Mouse (Mus musculus) ovary, adult 10 weeks (tissue): ENCODE data around the gene St6galnac1. TPM values are rescaled to one million over a fixed set of nuclear protein-coding genes. Genes with fewer than 3 reads are reported as not detected.

Source experiments
- polyA plus RNA-seq: library from polyadenylated mRNA; stranded (reverse); fragments of 350-450 nt; fragmentation: Illumina TruSeq; extraction: RNeasy Lipid Tissue Mini Kit (QIAGEN cat#74804); gene quantifications from one replicate; pipeline ENCODE4 v1.2.3, GENCODE M21; 2014

The St6galnac1 gene
- not detected for polyA plus RNA-seq

DNA sequence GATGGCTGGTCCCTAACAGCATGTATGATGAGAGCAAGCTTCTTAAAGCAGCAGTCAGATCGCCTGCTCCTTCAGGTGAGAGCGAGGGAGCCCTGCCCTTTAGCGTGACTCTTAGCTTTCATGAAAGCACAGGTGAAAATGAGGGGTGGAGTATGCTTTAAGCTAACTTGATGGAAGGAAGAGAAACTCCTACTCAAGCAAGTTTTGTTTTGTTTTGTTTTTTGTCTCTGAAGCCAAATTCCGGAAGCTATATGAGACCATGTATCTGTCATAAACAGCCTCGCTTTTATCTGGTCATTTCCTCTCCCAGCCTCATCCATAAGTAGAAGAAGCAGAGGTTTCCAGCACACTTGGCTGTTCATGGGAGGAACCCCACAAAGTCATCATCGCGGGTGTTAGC, at the start of gene St6galnac1:
TSS of gene St6galnac1 (minus strand) at position 101 of the 400 bp plus-strand sequence.

Other genes with a start within 250 kb of the St6galnac1 start
- 0.51 TPM for gene Sphk1, start 244.6 kb downstream of the St6galnac1 start, polyA plus RNA-seq
- 9.0 TPM for gene Ube2o, start 194.1 kb downstream of the St6galnac1 start, polyA plus RNA-seq
- not detected for gene Aanat, start 189.1 kb downstream of the St6galnac1 start, polyA plus RNA-seq
- 0.11 TPM for gene Rhbdf2, start 148.5 kb downstream of the St6galnac1 start, polyA plus RNA-seq
- 1.3 TPM for gene Prcd, start 122.0 kb downstream of the St6galnac1 start, polyA plus RNA-seq
- 2.0 TPM for gene Cygb, start 121.2 kb downstream of the St6galnac1 start, polyA plus RNA-seq
- gene Mxra7, start 52.5 kb upstream of the St6galnac1 start, polyA plus RNA-seq, result 19.1 TPM
- 48.1 TPM for gene Mettl23, start 67.8 kb upstream of the St6galnac1 start, polyA plus RNA-seq
- gene Jmjd6, start 67.9 kb upstream of the St6galnac1 start, polyA plus RNA-seq, result 8.9 TPM
- gene Mfsd11, start 76.9 kb upstream of the St6galnac1 start, polyA plus RNA-seq, result 20.6 TPM
- gene Srsf2, start 77.6 kb upstream of the St6galnac1 start, polyA plus RNA-seq, result 536 TPM
- not detected for gene Mgat5b, start 143.4 kb upstream of the St6galnac1 start, polyA plus RNA-seq